Mouse (Mus musculus) testis, adult 2 months (tissue): ENCODE results near the gene Mms22l. TPM values are rescaled to one million over a fixed set of nuclear protein-coding genes. Genes with fewer than 3 reads are reported as not detected.
"Not testable (repeated sequence)": the region's sequence is repeated elsewhere in the genome, so short reads cannot be mapped to it uniquely, and the experiment has no call there.

Source experiments
- H3K27ac ChIP-seq: fragments of 200-500 bp; 2 replicates; pipeline ENCODE4 v1.5.1; 2012; ENCODE audit warnings: low read depth, low read length; ENCODE audit not compliant: control insufficient read depth, insufficient read depth
- H3K27me3 ChIP-seq: fragments of 200-500 bp; 2 replicates; pipeline ENCODE4 v1.6.1; 2012; ENCODE audit warnings: mild to moderate bottlenecking, low read length, moderate library complexity; ENCODE audit not compliant: control insufficient read depth, insufficient read depth
- H3K36me3 ChIP-seq: fragments of 200-500 bp; 2 replicates; pipeline ENCODE4 v1.6.1; 2012; ENCODE audit warnings: mild to moderate bottlenecking, low read length; ENCODE audit not compliant: control insufficient read depth, insufficient read depth
- H3K4me1 ChIP-seq: fragments of 200-500 bp; 2 replicates; pipeline ENCODE4 v1.6.1; 2012; ENCODE audit warnings: low read length; ENCODE audit not compliant: control insufficient read depth, insufficient read depth
- H3K4me3 ChIP-seq: fragments of 200-500 bp; 2 replicates; pipeline ENCODE4 v1.5.1; 2012; ENCODE audit warnings: low read depth, mild to moderate bottlenecking, low read length, moderate library complexity, mixed read lengths; ENCODE audit not compliant: control insufficient read depth
- CTCF ChIP-seq: fragments of 200-500 bp; IDR thresholded peaks from 2 replicates; pipeline ENCODE4 v1.5.1; 2012; ENCODE audit warnings: low read depth, mild to moderate bottlenecking, inconsistent platforms, low read length, moderate library complexity; ENCODE audit not compliant: control insufficient read depth, insufficient read depth, insufficient replicate concordance
- POLR2A ChIP-seq: fragments of 200-500 bp; IDR thresholded peaks from 2 replicates; pipeline ENCODE4 v1.6.1; 2012; ENCODE audit warnings: low read depth, mild to moderate bottlenecking, inconsistent platforms, low read length, moderate library complexity; ENCODE audit not compliant: control insufficient read depth
- polyA plus RNA-seq: library from polyadenylated mRNA; depleted of rRNA; stranded (reverse); fragments of >200 nt; gene quantifications from 2 replicates; pipeline ENCODE4 v1.2.3, GENCODE M21; 2012

Gene Mms22l
- polyA plus RNA-seq, 1 experiment = 6.9 TPM

- TF ChIP-seq POLR2A = no peak
- no peak for TF ChIP-seq CTCF
- no peaks in the 10 kb centered on the region for H3K4me1 ChIP-seq
- H3K4me3 ChIP-seq = no peak overlapping the region
- H3K36me3 ChIP-seq = no peaks in the 10 kb centered on the region
- no peak overlapping the region for H3K27ac ChIP-seq
- H3K27me3 ChIP-seq = no peaks in the 10 kb centered on the region
These were observed 146.1 kb downstream of the Mms22l start for GRCm38 (mm10) chr4:24642306-24642705.

GRCm38 (mm10) chr4:24644735-24645134, 148.5 kb downstream of the Mms22l start:
- H3K36me3 ChIP-seq, H3K27ac ChIP-seq, H3K27me3 ChIP-seq, H3K4me3 ChIP-seq, H3K4me1 ChIP-seq: not testable (repeated sequence)
